Mouse (Mus musculus): ENCODE results near the gene Abcc1. TPM values are rescaled to one million over a fixed set of nuclear protein-coding genes. Genes with fewer than 3 reads are reported as not detected.

Gene Abcc1
- total RNA-seq, 4 experiments from 2014 or later: 16.3 to 20.3 (median 19.2) TPM

- no peak for DNase-seq (ENCODE audit: low spot score in 2 of 2)
Observed at GRCm38 (mm10) chr16:14439081-14439480, 77.7 kb downstream of the Abcc1 start.

- no peak for DNase-seq (ENCODE audit: low spot score in 2 of 2)
Observed at GRCm38 (mm10) chr16:14439801-14440614, 78.7 kb downstream of the Abcc1 start.

GRCm38 (mm10) chr16:14444059-14444855, 82.9 kb downstream of the Abcc1 start:
- DNase-seq (ENCODE audit: low spot score in 2 of 2): no peak

- DNase-seq (ENCODE audit: low spot score in 2 of 2): no peak
Observed at GRCm38 (mm10) chr16:14445197-14445596, 83.8 kb downstream of the Abcc1 start.

GRCm38 (mm10) chr16:14447366-14447765, 86.0 kb downstream of the Abcc1 start:
- no peak for DNase-seq (ENCODE audit: low spot score in 2 of 2)

- no peak for DNase-seq (ENCODE audit: low spot score in 2 of 2)
Observed at GRCm38 (mm10) chr16:14448307-14448706, 86.9 kb downstream of the Abcc1 start.

GRCm38 (mm10) chr16:14449861-14450260, 88.5 kb downstream of the Abcc1 start:
- no peak for DNase-seq (ENCODE audit: low spot score in 2 of 2)

GRCm38 (mm10) chr16:14451374-14452046, 90.2 kb downstream of the Abcc1 start:
- DNase-seq (ENCODE audit: low spot score in 2 of 2): no peak

GRCm38 (mm10) chr16:14462535-14462934, 101.2 kb downstream of the Abcc1 start:
- no peak for DNase-seq (ENCODE audit: low spot score in 2 of 2)

- no peak for DNase-seq (ENCODE audit: low spot score in 2 of 2)
Observed at GRCm38 (mm10) chr16:14465016-14465415, 103.7 kb downstream of the Abcc1 start.

GRCm38 (mm10) chr16:14468351-14468750, 107.0 kb downstream of the Abcc1 start:
- DNase-seq (ENCODE audit: low spot score in 2 of 2): no peak

GRCm38 (mm10) chr16:14468841-14469240, 107.5 kb downstream of the Abcc1 start:
- no peak for DNase-seq (ENCODE audit: low spot score in 2 of 2)

GRCm38 (mm10) chr16:14472171-14472570, 110.8 kb downstream of the Abcc1 start:
- DNase-seq (ENCODE audit: low spot score in 2 of 2): no peak

GRCm38 (mm10) chr16:14473686-14474085, 112.3 kb downstream of the Abcc1 start:
- DNase-seq (ENCODE audit: low spot score in 2 of 2): no peak

GRCm38 (mm10) chr16:14475001-14475400, 113.6 kb downstream of the Abcc1 start:
- DNase-seq (ENCODE audit: low spot score in 2 of 2): no peak

- no peak for DNase-seq (ENCODE audit: low spot score in 2 of 2)
Observed at GRCm38 (mm10) chr16:14476056-14476455, 114.7 kb downstream of the Abcc1 start.

GRCm38 (mm10) chr16:14476701-14477400, 115.5 kb downstream of the Abcc1 start:
- DNase-seq (ENCODE audit: low spot score in 2 of 2): no peak

- DNase-seq (ENCODE audit: low spot score in 2 of 2): no peak
Observed at GRCm38 (mm10) chr16:14477510-14478300, 116.3 kb downstream of the Abcc1 start.

GRCm38 (mm10) chr16:14479641-14480040, 118.3 kb downstream of the Abcc1 start:
- no peak for DNase-seq (ENCODE audit: low spot score in 2 of 2)

GRCm38 (mm10) chr16:14483221-14483620, 121.9 kb downstream of the Abcc1 start:
- DNase-seq (ENCODE audit: low spot score in 2 of 2): no peak
